Mouse (Mus musculus) cerebellum, adult 8-10 months (tissue): ENCODE data around the gene Gpr137b.
"Not testable (repeated sequence)": the region's sequence is repeated elsewhere in the genome, so short reads cannot be mapped to it uniquely, and the experiment has no call there.

Experiments used
- DNase-seq: peaks from one replicate; pipeline ENCODE4 v3.0.0; 2022

Gene Gpr137b

GRCm38 (mm10) chr13:13393228-13394095, at the start of gene Gpr137b:
Gene Gpr137b (minus strand): TSS chr13:13394014.
- peak; percentile 35 for DNase-seq

- DNase-seq: not testable (repeated sequence)
Measured at GRCm38 (mm10) chr13:13438112-13438953, 44.5 kb upstream of the Gpr137b start.

GRCm38 (mm10) chr13:13437460-13438015, 43.7 kb upstream of the Gpr137b start, which contains the start of gene Nid1:
Gene Nid1 (plus strand): TSS chr13:13437551.
- not testable (repeated sequence) for DNase-seq

DNA sequence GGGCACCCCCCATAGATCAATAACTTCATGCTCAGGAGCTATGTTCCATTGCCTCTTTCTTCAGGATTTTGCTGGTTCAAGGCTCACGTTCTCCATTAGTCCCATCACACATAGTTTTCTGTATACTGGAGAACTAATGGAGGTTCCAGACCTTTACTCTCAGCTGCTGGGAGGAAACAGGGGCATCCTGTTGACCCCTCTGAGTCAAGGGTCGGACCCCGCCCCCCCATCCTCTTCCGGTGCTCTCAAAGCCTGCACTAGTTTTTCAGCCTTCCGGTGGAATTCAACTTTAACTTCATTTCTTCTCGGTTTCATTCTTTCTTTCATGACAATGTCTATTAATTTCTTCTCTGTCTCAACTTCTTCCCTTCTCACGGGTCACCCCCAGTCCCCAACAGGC, 42.3 kb upstream of the Gpr137b start:
- not testable (repeated sequence) for DNase-seq

GRCm38 (mm10) chr13:13423301-13423700, 29.5 kb upstream of the Gpr137b start:
- DNase-seq: not testable (repeated sequence)

DNA sequence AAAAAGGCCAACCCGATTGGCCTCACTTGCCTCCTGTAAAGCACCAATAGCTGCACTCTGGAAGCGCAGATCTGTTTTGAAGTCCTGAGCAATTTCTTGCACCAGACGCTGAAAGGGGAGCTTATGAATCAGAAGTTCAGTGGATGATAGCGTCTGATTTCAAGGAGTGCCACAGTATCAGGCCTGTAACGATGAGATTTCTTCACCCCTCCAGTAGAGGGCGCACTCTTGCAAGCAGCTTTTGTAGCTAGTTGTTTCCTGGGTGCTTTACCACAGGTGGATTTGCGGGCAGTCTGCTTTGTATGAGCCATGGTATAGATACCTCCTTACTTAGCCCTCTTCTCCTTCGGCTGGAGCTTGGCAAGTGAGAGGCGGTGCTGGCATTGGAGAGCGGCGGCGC, 25.0 kb upstream of the Gpr137b start:
- DNase-seq: not testable (repeated sequence)

- not testable (repeated sequence) for DNase-seq
Measured at GRCm38 (mm10) chr13:13416007-13416337, 22.2 kb upstream of the Gpr137b start.

DNA sequence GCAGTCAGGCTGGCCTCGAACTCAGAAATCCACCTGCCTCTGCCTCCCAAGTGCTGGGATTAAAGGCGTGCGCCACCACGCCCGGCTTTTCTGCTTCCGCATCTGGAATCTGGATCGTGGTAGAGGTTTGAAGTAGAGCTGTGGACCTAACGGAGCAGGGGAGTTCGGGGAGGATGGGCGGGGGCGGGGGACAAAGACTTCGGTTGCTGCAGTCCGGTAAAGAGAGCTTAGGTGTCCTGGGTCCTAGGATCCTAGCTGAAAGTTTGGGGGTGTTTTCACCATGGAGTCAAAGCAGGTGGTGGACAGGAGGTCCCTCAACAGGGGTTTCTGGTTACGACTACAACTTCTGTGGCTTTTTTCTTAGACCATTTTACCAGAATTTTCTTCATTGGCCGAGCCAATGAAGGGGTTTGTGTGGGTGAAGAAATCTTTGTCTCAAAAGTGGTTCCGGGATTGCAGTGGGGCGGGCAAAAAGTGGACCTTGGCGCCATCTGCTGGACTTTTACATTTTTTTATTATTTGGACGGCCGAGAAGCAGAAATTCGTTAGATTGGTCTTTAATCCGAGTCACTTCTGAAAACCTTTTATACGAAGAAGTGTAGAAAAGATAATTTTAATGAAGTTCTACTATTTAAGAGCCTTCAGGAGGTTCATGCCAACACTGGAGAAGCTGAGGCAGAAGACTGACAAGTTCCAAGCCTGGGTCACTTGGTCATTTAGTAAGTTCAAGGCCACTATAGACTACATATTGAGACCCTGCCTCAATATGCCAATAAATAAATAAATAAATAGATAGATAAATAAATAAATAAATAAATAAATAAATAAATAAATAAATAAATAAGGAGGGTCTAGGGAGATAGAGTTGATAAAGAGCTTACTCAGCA, 21.5 kb upstream of the Gpr137b start:
- peak; percentile 35 for DNase-seq

- no peak for DNase-seq
Measured at GRCm38 (mm10) chr13:13414206-13414605, 20.4 kb upstream of the Gpr137b start.

GRCm38 (mm10) chr13:13405511-13405910, 11.7 kb upstream of the Gpr137b start:
- DNase-seq: not testable (repeated sequence)

- not testable (repeated sequence) for DNase-seq
Measured at GRCm38 (mm10) chr13:13404517-13405155, 10.8 kb upstream of the Gpr137b start.

DNA sequence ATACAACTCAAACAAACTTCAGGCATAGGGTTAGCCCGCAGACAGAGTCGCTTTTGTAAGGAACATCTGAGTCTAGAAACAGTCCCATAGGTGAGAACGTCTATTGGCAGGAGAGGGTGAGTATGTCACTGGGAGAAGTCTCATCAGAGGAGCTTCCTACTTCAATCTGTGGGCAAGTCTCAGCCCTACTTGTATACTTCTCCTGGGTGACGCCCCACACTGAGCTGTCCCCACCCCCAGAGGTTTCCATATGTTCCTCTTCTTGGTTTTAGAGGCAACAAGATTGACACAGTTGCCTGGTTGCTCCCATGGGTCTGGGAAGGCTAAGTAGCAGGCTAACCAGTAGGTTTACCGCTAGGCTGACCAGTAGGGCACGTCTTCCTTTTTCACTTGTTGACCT, 10.0 kb upstream of the Gpr137b start:
- not testable (repeated sequence) for DNase-seq

GRCm38 (mm10) chr13:13403366-13403765, 9.6 kb upstream of the Gpr137b start:
- DNase-seq: not testable (repeated sequence)

DNA sequence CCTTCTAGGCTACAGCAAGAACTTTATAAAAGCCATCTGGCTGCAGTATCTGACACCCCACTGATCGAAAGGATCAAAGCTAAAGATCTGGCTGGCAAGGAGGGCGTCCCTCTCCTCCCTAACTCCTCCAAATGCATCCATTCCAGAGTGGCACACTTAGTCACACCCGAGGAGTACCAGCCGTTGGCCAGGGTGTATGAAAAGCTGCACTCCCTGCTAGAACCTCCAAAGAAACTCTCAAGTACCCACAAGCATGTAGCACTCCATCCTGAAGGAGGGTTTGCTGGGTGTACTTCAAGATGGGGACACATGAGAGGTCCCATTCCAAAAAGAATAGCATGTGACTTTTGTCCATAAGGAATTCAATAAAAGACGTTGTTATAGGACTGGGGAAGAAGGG, 9.0 kb upstream of the Gpr137b start:
- DNase-seq: not testable (repeated sequence)

GRCm38 (mm10) chr13:13400851-13401250, 7.0 kb upstream of the Gpr137b start:
- DNase-seq: not testable (repeated sequence)

GRCm38 (mm10) chr13:13394096-13394395, 232 bp upstream of the Gpr137b start:
- DNase-seq: not testable (repeated sequence)

DNA sequence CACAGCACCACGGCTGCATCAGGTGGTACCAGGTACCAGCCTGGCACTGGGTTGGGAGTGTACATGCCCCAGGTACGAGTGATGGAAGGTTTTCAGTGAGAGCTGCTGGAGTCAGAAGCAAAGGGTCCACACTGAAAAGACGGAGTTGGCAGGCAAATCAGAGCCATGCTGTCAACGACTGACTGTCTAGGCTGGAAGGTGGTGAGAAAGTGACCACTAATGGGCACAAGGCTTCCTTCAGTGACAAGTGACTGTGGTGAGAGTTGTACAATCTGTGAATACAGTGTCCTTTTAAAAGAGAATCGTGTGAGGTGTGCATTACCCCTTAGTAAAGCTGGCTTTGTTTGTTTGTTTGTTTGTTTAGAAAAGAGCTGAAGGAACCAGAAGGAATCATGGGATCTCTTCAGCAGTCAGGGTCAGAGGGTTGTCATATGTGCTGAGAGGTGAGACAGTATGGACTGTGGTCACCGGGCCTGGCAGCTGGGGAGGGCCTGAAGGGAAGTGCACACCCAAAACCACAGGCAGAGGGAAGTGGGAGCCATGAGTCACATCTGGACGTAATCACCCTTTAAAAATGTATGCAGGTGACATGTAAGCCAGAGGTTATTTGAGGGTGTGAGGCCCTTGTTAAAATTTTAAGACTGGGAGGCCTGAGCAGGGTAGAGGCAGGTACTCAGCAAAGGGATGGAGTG, 15.5 kb downstream of the Gpr137b start:
- not testable (repeated sequence) for DNase-seq

GRCm38 (mm10) chr13:13377180-13377579, 16.6 kb downstream of the Gpr137b start:
- no peak for DNase-seq

DNA sequence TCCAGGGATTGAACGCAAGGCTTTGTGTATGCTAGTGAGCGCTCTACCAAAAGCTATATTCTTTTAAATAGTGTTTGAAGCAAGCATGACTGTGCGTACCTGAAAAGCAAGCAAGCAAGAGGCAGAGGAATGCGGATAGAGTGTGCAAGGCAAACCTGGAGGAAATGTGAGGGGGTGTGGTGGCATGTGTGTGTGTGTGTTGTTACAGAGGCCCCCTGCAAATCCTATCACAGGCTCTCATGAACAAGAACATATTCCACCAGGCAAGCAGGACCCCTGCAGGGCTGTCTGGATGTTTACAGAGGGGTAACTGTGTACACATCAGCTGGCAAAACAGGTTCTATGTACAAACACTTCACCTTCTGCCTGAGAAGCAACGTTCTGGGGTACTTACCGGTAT, 19.8 kb downstream of the Gpr137b start:
- DNase-seq: not testable (repeated sequence)

DNA sequence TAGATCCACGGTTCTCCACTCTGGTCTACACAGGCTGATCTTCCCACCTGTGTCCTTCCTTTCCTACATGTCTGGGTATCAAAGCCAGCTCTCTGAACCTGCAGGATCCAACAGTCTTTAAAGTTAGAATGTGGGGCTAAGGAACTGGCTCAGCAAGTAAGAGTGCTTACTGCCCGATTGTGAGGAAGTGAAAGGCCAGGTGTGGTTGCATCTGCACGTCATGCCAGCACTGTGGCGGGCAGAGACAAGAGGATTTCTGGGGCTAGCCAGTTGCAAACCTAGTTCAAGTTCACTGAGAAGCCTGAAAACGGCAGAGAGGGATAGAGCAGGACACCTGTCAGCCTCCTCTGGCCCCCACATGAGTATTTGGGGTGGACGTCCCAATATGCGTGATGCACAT, 22.4 kb downstream of the Gpr137b start:
- DNase-seq: not testable (repeated sequence)

- DNase-seq: not testable (repeated sequence)
Measured at GRCm38 (mm10) chr13:13366371-13366770, 27.4 kb downstream of the Gpr137b start.
